Mouse (Mus musculus): ENCODE measurements around the gene Hivep2.
A peak's percentile ranks its signal among the peaks of the same experiment; 100 is the strongest.

Hivep2 gene

DNA sequence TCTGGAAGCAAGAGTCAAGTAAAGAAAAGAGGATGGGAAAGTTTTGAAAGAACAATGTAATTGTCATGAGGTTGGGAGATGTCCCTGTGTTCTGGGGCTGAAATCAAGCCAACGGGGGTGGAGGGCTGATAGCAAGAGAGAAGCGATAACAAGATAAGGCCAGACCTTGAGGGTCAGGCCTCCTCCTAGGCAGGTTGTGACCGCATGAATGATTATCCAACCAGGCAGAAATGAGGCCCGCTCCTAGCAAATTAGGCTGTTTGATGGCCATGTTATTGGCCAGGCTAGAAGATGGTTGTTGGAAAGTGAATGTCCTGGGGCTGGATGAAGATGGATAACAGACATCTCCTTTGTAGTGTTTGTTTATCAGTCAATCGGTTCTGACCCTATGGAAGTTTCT is 5.4 kb downstream of the Hivep2 start:
- DNase-seq (ENCODE audit: low spot score in 2 of 2): no peak

- peak in 1 of 2 experiments; percentile 45 for DNase-seq (ENCODE audit: low spot score in 2 of 2)
Observed at GRCm38 (mm10) chr10:13973563-13974179, 7.8 kb downstream of the Hivep2 start.

DNA sequence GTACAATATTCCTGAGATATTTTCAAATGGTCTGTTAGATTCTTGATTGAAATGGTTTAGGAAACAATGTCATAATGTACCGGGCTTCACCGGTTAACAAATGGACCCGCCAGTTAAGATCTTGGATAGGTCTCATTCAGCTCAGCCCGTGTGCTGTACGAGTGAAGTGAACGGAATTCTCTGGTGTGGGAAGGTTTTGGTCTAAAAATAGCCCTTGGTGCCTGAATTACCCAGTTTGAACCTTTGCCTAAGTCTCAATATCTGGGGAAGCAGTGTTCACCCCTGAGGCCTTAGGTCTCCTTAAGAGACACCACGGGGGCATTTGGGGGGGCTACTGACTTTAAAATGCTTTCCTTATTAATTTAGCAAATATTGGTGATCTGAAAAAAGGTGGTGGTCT is 8.6 kb downstream of the Hivep2 start:
- DNase-seq (ENCODE audit: low spot score in 2 of 2): no peak

DNA sequence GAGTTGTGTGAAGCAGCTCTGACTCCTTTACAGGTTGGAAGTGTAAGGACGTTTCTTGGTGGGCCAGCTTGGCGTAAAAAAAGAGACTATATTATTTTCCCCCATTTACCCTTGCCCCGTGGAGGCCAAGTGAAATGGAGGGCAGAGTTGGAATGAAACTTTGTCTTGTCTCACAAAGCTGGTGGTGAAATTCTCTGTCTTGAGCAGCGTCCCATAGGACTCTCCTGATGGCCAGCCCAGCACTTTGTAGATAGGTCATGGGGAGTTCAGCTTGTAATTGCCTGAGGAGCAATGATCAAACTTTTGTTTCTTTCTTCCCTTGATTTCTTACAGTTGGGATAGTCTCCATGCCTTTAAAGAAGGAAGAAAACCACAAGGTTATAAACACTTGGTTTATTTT is 10.0 kb downstream of the Hivep2 start:
- no peak for DNase-seq (ENCODE audit: low spot score in 2 of 2)

DNA sequence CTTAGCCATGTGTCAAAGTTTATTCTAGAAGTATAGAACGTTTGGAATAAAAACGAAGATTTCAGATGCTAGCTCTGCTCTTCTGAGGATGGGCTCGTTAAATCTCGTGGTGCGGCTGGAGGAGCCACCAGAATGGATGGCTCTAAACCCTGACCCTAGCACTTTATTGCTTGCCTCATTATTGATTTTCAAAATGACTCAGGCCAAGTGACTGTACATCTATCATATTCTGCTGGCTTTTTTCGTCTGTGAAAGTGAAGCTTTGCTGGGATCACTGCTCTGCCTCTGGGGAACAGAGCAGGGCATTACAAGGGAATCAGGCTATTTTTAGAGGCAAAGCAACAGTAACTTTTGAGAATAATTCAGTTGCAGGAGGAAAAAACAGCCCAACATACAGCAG is 10.4 kb downstream of the Hivep2 start:
- no peak for DNase-seq (ENCODE audit: low spot score in 2 of 2)

DNA sequence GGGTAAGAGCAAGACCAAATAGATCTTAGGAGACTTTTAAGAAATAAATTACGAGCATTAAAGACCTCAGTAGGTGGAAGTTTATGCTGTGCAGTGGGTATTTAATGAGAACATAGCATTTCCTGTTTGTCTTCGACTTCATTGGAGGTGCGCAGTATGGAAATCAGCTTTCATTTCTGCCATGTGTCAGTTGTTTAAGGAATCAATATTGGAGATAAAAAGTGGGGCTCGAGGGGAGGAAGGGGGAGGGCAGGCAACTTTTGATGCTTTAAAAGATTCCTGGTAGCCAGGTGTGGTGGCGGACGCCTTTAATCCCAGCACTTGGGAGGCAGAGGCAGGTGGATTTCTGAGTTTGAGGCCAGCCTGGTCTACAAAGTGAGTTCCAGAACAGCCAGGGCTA is 16.4 kb downstream of the Hivep2 start:
- DNase-seq (ENCODE audit: low spot score in 2 of 2): no peak

- peak; percentile 56 to 66 for DNase-seq (ENCODE audit: low spot score in 2 of 2)
Observed at GRCm38 (mm10) chr10:13982769-13983381, 17.0 kb downstream of the Hivep2 start.

- no peak for DNase-seq (ENCODE audit: low spot score in 2 of 2)
Observed at GRCm38 (mm10) chr10:13983631-13984030, 17.8 kb downstream of the Hivep2 start.

DNA sequence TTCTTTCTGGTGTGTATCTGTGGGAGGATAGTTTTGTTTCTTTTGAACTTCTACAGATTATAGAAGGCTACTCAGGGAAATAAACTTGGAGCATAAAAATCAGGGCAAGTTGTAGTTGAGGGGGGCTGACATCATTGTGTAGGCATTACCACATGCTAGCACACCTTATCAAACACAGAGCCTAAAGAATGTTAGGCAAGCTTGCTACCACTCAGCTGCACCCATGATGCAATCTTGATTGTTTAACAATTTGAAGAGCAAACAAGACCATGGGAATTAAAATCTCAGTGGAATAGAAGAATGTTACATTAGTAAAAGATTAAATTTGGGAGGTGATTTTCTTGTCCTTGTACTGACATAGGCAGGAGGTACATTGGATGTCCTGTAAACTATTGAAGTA is 18.4 kb downstream of the Hivep2 start:
- DNase-seq (ENCODE audit: low spot score in 2 of 2): no peak

GRCm38 (mm10) chr10:13986539-13986938 is 20.7 kb downstream of the Hivep2 start:
- DNase-seq (ENCODE audit: low spot score in 2 of 2): no peak

DNA sequence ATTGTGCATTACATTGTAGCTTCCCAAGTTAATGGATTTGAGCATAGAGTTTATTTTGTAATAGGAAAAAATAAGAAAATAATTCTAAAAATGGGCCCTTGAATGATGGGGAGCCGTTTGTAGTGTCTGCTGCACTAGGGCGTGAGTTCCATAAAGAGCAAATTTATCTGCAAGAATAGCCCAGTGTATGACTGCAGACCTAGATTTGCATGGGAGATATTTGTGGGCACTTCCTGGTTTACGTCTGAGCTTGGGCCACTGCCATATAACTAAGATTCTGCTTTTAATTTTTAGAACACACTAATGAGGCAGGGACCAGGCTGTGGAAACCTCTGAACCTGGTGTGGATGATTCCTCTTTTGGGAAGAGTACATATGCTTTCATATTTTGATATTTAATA is 21.5 kb downstream of the Hivep2 start:
- DNase-seq (ENCODE audit: low spot score in 2 of 2): no peak

GRCm38 (mm10) chr10:13988280-13988679 is 22.4 kb downstream of the Hivep2 start:
- no peak for DNase-seq (ENCODE audit: low spot score in 2 of 2)

DNA sequence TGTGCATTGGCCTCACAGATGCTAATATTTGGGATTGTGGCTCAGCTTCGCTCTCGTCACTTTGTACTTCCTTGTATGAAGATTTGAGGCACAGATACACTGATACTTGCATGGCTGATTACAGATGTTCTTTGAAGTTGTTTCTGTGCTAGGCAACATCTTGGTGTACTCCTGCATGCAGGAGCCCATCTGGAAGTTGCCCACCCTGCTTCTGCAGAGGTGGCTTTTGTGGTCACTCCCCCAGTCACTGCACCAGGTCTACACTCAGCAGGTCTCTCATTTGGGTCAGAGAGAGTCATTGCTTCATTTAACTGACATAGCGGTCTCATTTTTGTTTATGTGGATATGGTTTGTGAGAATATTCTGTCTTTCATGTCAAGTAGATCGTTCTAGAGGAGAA is 22.9 kb downstream of the Hivep2 start:
- DNase-seq (ENCODE audit: low spot score in 2 of 2): no peak

DNA sequence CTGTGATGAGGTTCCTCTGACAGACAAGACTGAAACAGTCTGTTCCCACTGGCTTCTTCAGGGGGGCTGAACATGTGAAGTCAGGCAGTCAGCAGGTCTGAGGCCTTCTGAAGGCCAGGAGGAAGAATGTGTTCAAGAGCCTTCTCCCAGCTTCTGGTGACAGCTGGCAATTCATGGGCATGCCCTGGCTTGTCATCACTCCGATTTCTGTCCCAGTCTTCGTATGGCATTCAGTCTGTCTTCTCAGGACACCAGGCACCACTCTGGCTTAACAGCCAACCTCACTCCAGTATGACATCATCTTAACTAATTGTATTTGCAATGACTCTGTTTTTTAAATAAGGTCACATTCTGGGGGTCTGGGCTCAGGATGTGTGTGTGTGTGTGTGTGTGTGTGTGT is 25.0 kb downstream of the Hivep2 start:
- no peak for DNase-seq (ENCODE audit: low spot score in 2 of 2)

- no peak for DNase-seq (ENCODE audit: low spot score in 2 of 2)
Observed at GRCm38 (mm10) chr10:13993411-13993810, 27.5 kb downstream of the Hivep2 start.

DNA sequence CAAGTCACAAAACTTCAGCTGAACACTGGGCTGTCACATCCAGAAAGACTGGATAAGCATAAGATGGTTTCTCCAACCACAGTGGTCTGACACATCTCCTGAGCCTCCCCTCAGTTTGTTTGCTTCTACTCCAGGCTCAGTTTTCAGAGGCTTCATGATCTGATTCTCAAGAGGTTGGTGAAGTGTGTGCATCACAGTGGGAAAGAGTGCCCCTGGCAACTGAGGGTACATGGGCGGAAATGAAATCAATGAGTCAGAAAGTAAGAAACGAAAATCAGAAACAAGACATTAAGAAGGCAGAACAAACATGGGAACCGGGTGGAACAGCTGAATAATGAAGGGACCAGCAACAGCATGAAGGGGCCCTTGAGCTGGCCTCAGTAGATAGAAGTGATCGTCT is 31.5 kb downstream of the Hivep2 start:
- no peak for DNase-seq (ENCODE audit: low spot score in 2 of 2)

GRCm38 (mm10) chr10:14004769-14005517 is 39.1 kb downstream of the Hivep2 start:
- DNase-seq (ENCODE audit: low spot score in 2 of 2): no peak

GRCm38 (mm10) chr10:14009721-14010120 is 43.8 kb downstream of the Hivep2 start:
- DNase-seq (ENCODE audit: low spot score in 2 of 2): no peak

DNA sequence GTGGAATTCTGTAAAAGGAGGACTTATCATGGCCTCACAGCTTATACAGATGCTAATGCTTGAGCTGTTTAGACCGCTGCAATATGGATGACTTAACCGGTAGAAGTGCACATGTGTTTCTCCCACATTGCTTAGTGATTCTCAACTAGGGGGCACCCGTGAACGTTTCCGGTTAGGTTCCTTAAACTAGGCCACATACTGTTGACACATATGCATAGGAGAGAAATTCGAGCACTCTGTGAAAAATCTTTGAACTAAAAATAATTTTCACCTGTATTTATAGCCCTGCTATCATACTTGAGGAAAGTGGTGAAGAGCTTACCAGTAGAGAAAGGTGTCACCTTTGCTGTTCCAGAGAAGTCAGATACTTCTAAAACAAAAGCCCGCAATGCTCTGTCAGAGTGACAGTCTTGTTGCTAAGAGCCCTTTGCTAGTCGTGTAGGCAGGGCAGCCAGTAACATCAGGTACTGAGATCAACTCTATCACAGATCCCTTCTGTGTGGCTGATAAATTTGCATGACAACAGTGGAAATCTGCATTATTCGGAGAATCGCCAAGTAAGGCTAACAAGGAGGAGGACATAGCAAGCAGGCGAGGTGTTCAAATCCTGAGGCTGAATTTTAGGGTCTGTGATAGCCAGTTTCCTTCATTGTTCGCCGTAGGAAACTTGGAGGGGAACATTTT is 50.6 kb downstream of the Hivep2 start:
- no peak for DNase-seq (ENCODE audit: low spot score in 2 of 2)

DNA sequence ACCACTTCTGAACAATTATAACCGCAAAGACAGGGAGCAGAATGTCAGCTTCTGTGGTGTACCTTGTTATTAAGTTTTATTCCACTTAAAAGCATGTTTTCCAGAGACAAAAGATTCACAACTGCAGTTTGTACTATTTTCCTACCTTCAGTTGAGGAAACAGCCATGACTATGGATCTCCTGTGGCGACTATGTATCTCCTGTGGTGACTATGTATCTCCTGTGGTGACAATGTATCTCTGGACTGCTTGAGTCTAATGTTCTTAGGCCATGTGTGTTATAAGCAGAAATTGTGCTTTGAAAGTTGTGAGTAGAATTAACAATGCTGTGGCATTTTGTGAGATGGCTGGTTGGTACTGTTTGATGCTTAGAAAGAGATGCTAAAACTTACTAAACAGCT is 51.5 kb downstream of the Hivep2 start:
- no peak for DNase-seq (ENCODE audit: low spot score in 2 of 2)

DNA sequence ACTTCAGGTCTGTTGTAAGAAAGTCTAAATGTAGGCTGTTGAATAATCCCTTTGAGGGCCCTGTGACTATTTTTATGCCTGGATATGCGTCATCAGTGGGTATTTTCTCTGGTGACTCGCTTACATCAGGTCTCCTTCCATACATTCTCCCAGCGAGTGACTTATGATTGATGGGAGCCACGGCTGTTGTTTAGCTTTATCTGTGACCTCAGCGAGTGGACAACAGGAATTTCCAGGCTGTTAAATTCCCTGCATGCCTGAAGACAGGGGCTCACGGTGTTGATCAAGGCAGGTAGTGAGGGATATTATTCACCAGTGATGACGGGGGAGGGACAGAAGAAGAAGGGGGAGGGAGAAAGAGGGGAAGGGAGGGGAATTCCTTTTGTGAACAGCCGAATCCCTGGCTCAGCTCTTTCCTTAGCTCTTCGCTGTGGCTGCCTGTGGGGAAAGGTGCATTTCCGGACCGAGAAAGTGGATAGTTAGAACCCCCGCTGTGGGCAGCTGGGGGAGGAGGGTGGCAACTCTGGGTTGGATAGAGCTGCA is 52.0 kb downstream of the Hivep2 start:
- peak; percentile 41 to 56 for DNase-seq (ENCODE audit: low spot score in 2 of 2)

DNA sequence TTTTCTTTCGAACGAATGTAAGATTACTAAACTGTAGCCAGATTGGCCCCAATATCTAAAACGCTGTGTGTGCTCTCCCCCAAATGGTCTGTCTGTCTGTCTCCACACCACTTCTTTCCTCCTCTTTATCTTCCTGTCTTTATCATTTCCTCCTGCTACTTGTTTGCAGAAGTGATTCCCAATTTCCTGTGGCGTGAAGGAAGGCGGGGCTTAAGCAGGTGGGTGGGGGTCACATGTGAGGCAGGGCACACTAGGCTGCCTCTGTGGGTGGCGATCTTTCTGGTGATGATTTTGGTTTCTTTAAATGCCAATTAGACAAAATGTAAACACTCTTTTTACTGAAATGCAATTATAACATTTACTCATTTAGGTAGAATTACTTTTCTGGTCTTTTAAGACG is 52.8 kb downstream of the Hivep2 start:
- no peak for DNase-seq (ENCODE audit: low spot score in 2 of 2)

Measured in frontal cortex, postnatal 36 days (tissue).